Comparison of ENCODE assay signal across 8 mouse cellular contexts in genomic region chr11:84880971-84881370, GRCm38 (mm10). TPM values are rescaled to one million over a fixed set of nuclear protein-coding genes. Genes with fewer than 3 reads are reported as not detected.
DNase-seq lines count a peak whose midpoint lies in the region; ATAC-seq and TF ChIP-seq lines count a peak whose summit lies in the region.

No protein-coding gene starts in this region.

- peaks cover 23% of the 10 kb centered on the region for H3K36me3 ChIP-seq in heart, embryonic 16.5 days (ENCODE audit: control insufficient read depth, insufficient read depth)
- H3K36me3 ChIP-seq in G1E (replicated peaks), result peaks cover 70% of the 10 kb centered on the region
- H3K36me3 ChIP-seq in forebrain, embryonic 16.5 days (ENCODE audit: control insufficient read depth, insufficient read depth), result peaks cover 7% of the 10 kb centered on the region; the same call in 1 of the 2 replicates
- peaks cover 63% of the 10 kb centered on the region for H3K36me3 ChIP-seq in midbrain, embryonic 10.5 days

- WGBS in heart, embryonic 16.5 days, result 57% methylated on average over 9 of the region's 9 CpGs
- 62% methylated on average over 9 of the region's 9 CpGs for WGBS in forebrain, embryonic 16.5 days
- WGBS in midbrain, embryonic 10.5 days, result 64% methylated on average over 9 of the region's 9 CpGs

- H3K27me3 ChIP-seq in heart, embryonic 16.5 days (ENCODE audit: control insufficient read depth, insufficient read depth, low read length), result no peaks in the 10 kb centered on the region
- H3K27me3 ChIP-seq in G1E (ENCODE audit: insufficient read depth, low read length), result no peaks in the 10 kb centered on the region
- H3K27me3 ChIP-seq in forebrain, embryonic 16.5 days (replicated peaks; ENCODE audit: control insufficient read depth, insufficient read depth, low read length), result no peaks in the 10 kb centered on the region
- H3K27me3 ChIP-seq in midbrain, embryonic 10.5 days (ENCODE audit: low read depth, poor library complexity, severe bottlenecking), result no peaks in the 10 kb centered on the region

- no peaks in the 10 kb centered on the region for H3K9me3 ChIP-seq in heart, embryonic 16.5 days (replicated peaks; ENCODE audit: control insufficient read depth, low read length)
- H3K9me3 ChIP-seq in G1E (replicated peaks), result no peaks in the 10 kb centered on the region
- no peaks in the 10 kb centered on the region for H3K9me3 ChIP-seq in forebrain, embryonic 16.5 days (ENCODE audit: control insufficient read depth, low read length)
- no peaks in the 10 kb centered on the region for H3K9me3 ChIP-seq in midbrain, embryonic 10.5 days (replicated peaks)

- intact Hi-C loops in heart, postnatal 25 days (cut with DNase I), result no loop called here
- intact Hi-C loops in gastrocnemius, postnatal 14 days (cut with DNase I; ENCODE audit: low total_unique reads), result no loop called here

- no peak for DNase-seq in heart, postnatal 25 days (ENCODE audit: low spot score)
- no peak for DNase-seq in G1E (ENCODE audit: low spot score)
- DNase-seq in midbrain, embryonic 10.5 days (ENCODE audit: low spot score), result no peak
- no peak for DNase-seq in ovary, postnatal 10 days (ENCODE audit: low spot score)
- no peak for DNase-seq in retina, postnatal 1 day
- DNase-seq in gastrocnemius, postnatal 14 days, result no peak

- peak overlapping the region; percentile 97 for H3K4me2 ChIP-seq in heart, embryonic 16.5 days (ENCODE audit: low read depth, low read length)
- H3K4me2 ChIP-seq in forebrain, embryonic 16.5 days (ENCODE audit: low read length), result peak overlapping the region; percentile 64

- ATAC-seq in heart, embryonic 16.5 days (replicated peaks; ENCODE audit: extremely low read depth, insufficient read depth, low FRiP score), result no peak
- ATAC-seq in G1E (ENCODE audit: extremely low read depth, insufficient number of reproducible peaks, low FRiP score, poor library complexity, severe bottlenecking), result no peak
- ATAC-seq in forebrain, embryonic 16.5 days, result no peak

- TF ChIP-seq CTCF in G1E (IDR thresholded peaks at IDR 0.05; ENCODE audit: low read depth, low read length), result no peak

- peaks cover 14% of the 10 kb centered on the region for H3K4me1 ChIP-seq in heart, embryonic 16.5 days (ENCODE audit: control insufficient read depth, insufficient read depth, low read length)
- peaks cover 52% of the 10 kb centered on the region for H3K4me1 ChIP-seq in G1E (ENCODE audit: insufficient read depth, low read depth, low read length)
- H3K4me1 ChIP-seq in forebrain, embryonic 16.5 days (replicated peaks; ENCODE audit: control insufficient read depth, insufficient read depth, low read length), result peaks cover 13% of the 10 kb centered on the region
- peaks cover 24% of the 10 kb centered on the region for H3K4me1 ChIP-seq in midbrain, embryonic 10.5 days

- peak overlapping the region; percentile 98 for H3K27ac ChIP-seq in heart, embryonic 16.5 days (ENCODE audit: low read length)
- H3K27ac ChIP-seq in forebrain, embryonic 16.5 days (ENCODE audit: low read length), result no peak overlapping the region
- peak overlapping the region; percentile 92 for H3K27ac ChIP-seq in midbrain, embryonic 10.5 days (replicated peaks)

- peak overlapping the region; percentile 95 for H3K4me3 ChIP-seq in heart, embryonic 16.5 days (ENCODE audit: low read length)
- H3K4me3 ChIP-seq in G1E (ENCODE audit: low read depth, low read length), result peak overlapping the region; percentile 85
- H3K4me3 ChIP-seq in forebrain, embryonic 16.5 days (replicated peaks; ENCODE audit: low read length), result peak overlapping the region; percentile 94
- H3K4me3 ChIP-seq in midbrain, embryonic 10.5 days, result peak overlapping the region; percentile 63

- peak overlapping the region; percentile 95 for H3K9ac ChIP-seq in heart, embryonic 16.5 days (ENCODE audit: low read length)
- peak overlapping the region; percentile 92 for H3K9ac ChIP-seq in forebrain, embryonic 16.5 days (replicated peaks; ENCODE audit: low read depth, low read length)

RNA-seq across cellular contexts. Expression of gene Pigw, which starts 0.9 kb away (rescaled TPM):
- polyA plus RNA-seq in heart, embryonic 16.5 days (2015; fragmentation: Nextera tagmentation; extraction: Ambion mirVana), result 2.8 and 3.0 TPM in 2 replicates
- 1 to 10 TPM; 5.4 to 6.4 TPM for total RNA-seq in heart, postnatal 25 days (2021)
- total RNA-seq in G1E (2014; fragmentation: Nextera tagmentation) (13.7 and 19.3 TPM in 2 replicates), G1E (2017) (8.4 and 11.4 TPM in 2 replicates)
- polyA plus RNA-seq in G1E (2012), result 2.2 and 3.4 TPM in 2 replicates
- 2.7 and 3.7 TPM in 2 replicates for polyA plus RNA-seq in forebrain, embryonic 16.5 days (2015; fragmentation: Nextera tagmentation; extraction: Ambion mirVana)
- 2.2 and 3.4 TPM in 2 replicates for polyA plus RNA-seq in midbrain, embryonic 10.5 days (2016; fragmentation: Nextera tagmentation; extraction: Ambion mirVana)
- total RNA-seq in gastrocnemius, postnatal 14 days (2021), result 1 to 10 TPM; 6.6 to 6.8 TPM

RNA-seq across cellular contexts. Expression of gene Myo19, which starts 1.0 kb away (rescaled TPM):
- 6.6 and 6.8 TPM in 2 replicates for polyA plus RNA-seq in heart, embryonic 16.5 days (2015; fragmentation: Nextera tagmentation; extraction: Ambion mirVana)
- 1 to 10 TPM; 5.7 to 7.3 TPM for total RNA-seq in heart, postnatal 25 days (2021)
- 8.5 and 8.9 TPM in 2 replicates for total RNA-seq in G1E (2014; fragmentation: Nextera tagmentation)
- total RNA-seq in G1E (2017), result 5.2 and 6.0 TPM in 2 replicates
- polyA plus RNA-seq in G1E (2012), result 15.5 and 22.6 TPM in 2 replicates
- 5.1 and 6.5 TPM in 2 replicates for polyA plus RNA-seq in forebrain, embryonic 16.5 days (2015; fragmentation: Nextera tagmentation; extraction: Ambion mirVana)
- 11.8 and 12.6 TPM in 2 replicates for polyA plus RNA-seq in midbrain, embryonic 10.5 days (2016; fragmentation: Nextera tagmentation; extraction: Ambion mirVana)
- 1 to 10 TPM; 2.1 to 2.9 TPM for total RNA-seq in gastrocnemius, postnatal 14 days (2021)

RNA-seq across cellular contexts. Expression of gene Ggnbp2, which starts 10.4 kb away (rescaled TPM):
- polyA plus RNA-seq in heart, embryonic 16.5 days (2015; fragmentation: Nextera tagmentation; extraction: Ambion mirVana), result 50.0 and 55.8 TPM in 2 replicates
- total RNA-seq in heart, postnatal 25 days (2021), result 10 to 100 TPM; 41.2 to 46.8 TPM
- total RNA-seq in G1E (2014; fragmentation: Nextera tagmentation) (170 and 191 TPM in 2 replicates), G1E (2017) (127 and 156 TPM in 2 replicates)
- polyA plus RNA-seq in G1E (2012), result 126 and 142 TPM in 2 replicates
- polyA plus RNA-seq in forebrain, embryonic 16.5 days (2015; fragmentation: Nextera tagmentation; extraction: Ambion mirVana), result 71.4 and 73.3 TPM in 2 replicates
- 55.7 and 56.3 TPM in 2 replicates for polyA plus RNA-seq in midbrain, embryonic 10.5 days (2016; fragmentation: Nextera tagmentation; extraction: Ambion mirVana)
- 10 to 100 TPM; 33.9 to 40.8 TPM for total RNA-seq in gastrocnemius, postnatal 14 days (2021)

RNA-seq across cellular contexts. Expression of gene Znhit3, which starts 35.2 kb away (rescaled TPM):
- polyA plus RNA-seq in heart, embryonic 16.5 days (2015; fragmentation: Nextera tagmentation; extraction: Ambion mirVana), result 37.6 and 38.0 TPM in 2 replicates
- 10 to 100 TPM in 1 of 2 experiments, 1 to 10 TPM in 1; 7.6 to 10.2 TPM for total RNA-seq in heart, postnatal 25 days (2021)
- 16.6 and 22.1 TPM in 2 replicates for total RNA-seq in G1E (2014; fragmentation: Nextera tagmentation)
- total RNA-seq in G1E (2017), result 40.2 and 44.2 TPM in 2 replicates
- 2.2 and 2.4 TPM in 2 replicates for polyA plus RNA-seq in G1E (2012)
- 60.8 and 66.9 TPM in 2 replicates for polyA plus RNA-seq in forebrain, embryonic 16.5 days (2015; fragmentation: Nextera tagmentation; extraction: Ambion mirVana)
- polyA plus RNA-seq in midbrain, embryonic 10.5 days (2016; fragmentation: Nextera tagmentation; extraction: Ambion mirVana), result 80.5 and 91.7 TPM in 2 replicates
- 10 to 100 TPM in 1 of 2 experiments, 1 to 10 TPM in 1; 9.5 to 11.2 TPM for total RNA-seq in gastrocnemius, postnatal 14 days (2021)

RNA-seq across cellular contexts. Expression of gene Dhrs11, which starts 52.2 kb away (rescaled TPM):
- 73.8 and 81.8 TPM in 2 replicates for polyA plus RNA-seq in heart, embryonic 16.5 days (2015; fragmentation: Nextera tagmentation; extraction: Ambion mirVana)
- 100 to 1,000 TPM; 106 to 108 TPM for total RNA-seq in heart, postnatal 25 days (2021)
- total RNA-seq in G1E (2014; fragmentation: Nextera tagmentation) (36.6 and 180 TPM in 2 replicates), G1E (2017) (12.1 and 16.7 TPM in 2 replicates)
- 7.0 and 7.7 TPM in 2 replicates for polyA plus RNA-seq in G1E (2012)
- polyA plus RNA-seq in forebrain, embryonic 16.5 days (2015; fragmentation: Nextera tagmentation; extraction: Ambion mirVana), result 3.7 and 4.3 TPM in 2 replicates
- 12.0 and 12.8 TPM in 2 replicates for polyA plus RNA-seq in midbrain, embryonic 10.5 days (2016; fragmentation: Nextera tagmentation; extraction: Ambion mirVana)
- total RNA-seq in gastrocnemius, postnatal 14 days (2021), result 10 to 100 TPM; 22.5 to 37.6 TPM
